Mouse (Mus musculus) spleen, adult 2 months (tissue): Measurements from ENCODE around the gene Dcbld2.

Experiments
- CTCF ChIP-seq: fragments of 200-500 bp; IDR thresholded peaks from 2 replicates; pipeline ENCODE4 v1.5.1; 2011; ENCODE audit warnings: mild to moderate bottlenecking, inconsistent platforms; ENCODE audit not compliant: insufficient read depth, insufficient read length, insufficient replicate concordance; ENCODE audit errors: extremely low read depth
- POLR2A ChIP-seq: fragments of 200-500 bp; IDR thresholded peaks from 2 replicates; pipeline ENCODE4 v1.6.1; 2011; ENCODE audit warnings: low read depth, low read length, inconsistent platforms

- TF ChIP-seq CTCF (no peak), POLR2A (no peak)
These were observed at the start of gene Dcbld2 for GRCm38 (mm10) chr16:58408062-58408486.
